Mouse (Mus musculus): ENCODE results near the gene Hsd3b7.

GRCm38 (mm10) chr7:127820836-127821509 lies 20.6 kb downstream of the Hsd3b7 start:
- no peak for TF ChIP-seq CTCF (IDR thresholded peaks at IDR 0.05; ENCODE audit: control insufficient read depth, insufficient read depth, insufficient replicate concordance, low read depth, low read length)
- no peak for TF ChIP-seq POLR2A (IDR thresholded peaks at IDR 0.05; ENCODE audit: control insufficient read depth, low read depth, low read length)

Measured in testis, adult 2 months (tissue).